Mouse (Mus musculus): Measurements from ENCODE around the gene Klk1b4. TPM values are rescaled to one million over a fixed set of nuclear protein-coding genes. Genes with fewer than 3 reads are reported as not detected.

Klk1b4 gene
- polyA plus RNA-seq, 1 experiment from 2014 or later, result 0.18 TPM

- ATAC-seq (replicated peaks; ENCODE audit: low FRiP score, low read depth) (no peak), DNase-seq (ENCODE audit: low spot score) (no peak)
- H3K27me3 ChIP-seq (ENCODE audit: insufficient read depth, low read length), result no peaks in the 10 kb centered on the region
- WGBS, result 41% methylated on average over 1 of the region's 1 CpGs
- H3K9ac ChIP-seq (ENCODE audit: low read depth, low read length), result no peak overlapping the region
- no peak for TF ChIP-seq CTCF (IDR thresholded peaks at IDR 0.05; ENCODE audit: low read depth)
- peaks cover 6% of the 10 kb centered on the region; the same call in 1 of the 2 replicates for H3K4me1 ChIP-seq (replicated peaks; ENCODE audit: insufficient read depth, low read length)
- H3K4me2 ChIP-seq (ENCODE audit: low read length), result no peak overlapping the region
- H3K36me3 ChIP-seq (ENCODE audit: insufficient read depth, low read length), result no peaks in the 10 kb centered on the region
- H3K27ac ChIP-seq, result no peak overlapping the region
- no peaks in the 10 kb centered on the region for H3K9me3 ChIP-seq (replicated peaks; ENCODE audit: low read length)
- H3K4me3 ChIP-seq (replicated peaks; ENCODE audit: low read depth, low read length), result no peak overlapping the region
Measured at GRCm38 (mm10) chr7:44240712-44241111, 33.5 kb downstream of the Klk1b4 start.

- Histone ChIP-seq H3K36me3 (ENCODE audit: insufficient read depth, low read length) (no peaks in the 10 kb centered on the region), H3K4me3 (replicated peaks; ENCODE audit: low read depth, low read length) (no peak overlapping the region), H3K9ac (ENCODE audit: low read depth, low read length) (no peak overlapping the region), H3K27ac (no peak overlapping the region), H3K27me3 (ENCODE audit: insufficient read depth, low read length) (no peaks in the 10 kb centered on the region), H3K4me2 (ENCODE audit: low read length) (no peak overlapping the region), H3K9me3 (replicated peaks; ENCODE audit: low read length) (no peaks in the 10 kb centered on the region), H3K4me1 (replicated peaks; ENCODE audit: insufficient read depth, low read length) (peaks cover 6% of the 10 kb centered on the region; the same call in 1 of the 2 replicates)
- TF ChIP-seq CTCF (IDR thresholded peaks at IDR 0.05; ENCODE audit: low read depth), result peak; percentile 36; the same call in 1 of the 2 replicates
- no peak for ATAC-seq (replicated peaks; ENCODE audit: low FRiP score, low read depth)
- DNase-seq (ENCODE audit: low spot score), result peak; percentile 16
- WGBS, result 56% methylated on average over 2 of the region's 2 CpGs
Measured at GRCm38 (mm10) chr7:44241163-44241562, 33.9 kb downstream of the Klk1b4 start.

GRCm38 (mm10) chr7:44244080-44244479 is 36.8 kb downstream of the Klk1b4 start:
- H3K27me3 ChIP-seq (ENCODE audit: insufficient read depth, low read length), result no peaks in the 10 kb centered on the region
- H3K4me1 ChIP-seq (replicated peaks; ENCODE audit: insufficient read depth, low read length), result peaks cover 12% of the 10 kb centered on the region
- no peak overlapping the region for H3K4me2 ChIP-seq (ENCODE audit: low read length)
- H3K36me3 ChIP-seq (ENCODE audit: insufficient read depth, low read length), result peaks cover 4% of the 10 kb centered on the region
- WGBS, result 45% methylated on average over 1 of the region's 1 CpGs
- no peak overlapping the region for H3K9ac ChIP-seq (ENCODE audit: low read depth, low read length)
- no peak overlapping the region for H3K4me3 ChIP-seq (replicated peaks; ENCODE audit: low read depth, low read length)
- DNase-seq (ENCODE audit: low spot score) (no peak), ATAC-seq (replicated peaks; ENCODE audit: low FRiP score, low read depth) (no peak)
- no peak for TF ChIP-seq CTCF (IDR thresholded peaks at IDR 0.05; ENCODE audit: low read depth)
- H3K27ac ChIP-seq, result no peak overlapping the region
- H3K9me3 ChIP-seq (replicated peaks; ENCODE audit: low read length), result no peaks in the 10 kb centered on the region

GRCm38 (mm10) chr7:44246055-44246983 is 39.1 kb downstream of the Klk1b4 start, which contains the start of the genes 1700028J19Rik and 2410002F23Rik:
1700028J19Rik (minus strand) TSS chr7:44246695.
2410002F23Rik (plus strand) TSS chr7:44246722.
- peak within 1 kb of the TSS; percentile 97 for H3K27ac ChIP-seq
- DNase-seq (ENCODE audit: low spot score) (peak; percentile 96), ATAC-seq (replicated peaks; ENCODE audit: low FRiP score, low read depth) (peak; percentile 88)
- 1% methylated on average over 62 of the region's 62 CpGs for WGBS
- H3K4me2 ChIP-seq (ENCODE audit: low read length), result peak within 1 kb of the TSS; percentile 56
- peaks cover 12% of the 10 kb centered on the region for H3K4me1 ChIP-seq (replicated peaks; ENCODE audit: insufficient read depth, low read length)
- TF ChIP-seq CTCF (IDR thresholded peaks at IDR 0.05; ENCODE audit: low read depth), result no peak
- H3K27me3 ChIP-seq (ENCODE audit: insufficient read depth, low read length), result no peaks in the 10 kb centered on the region
- H3K36me3 ChIP-seq (ENCODE audit: insufficient read depth, low read length), result peaks cover 17% of the 10 kb centered on the region
- peak within 1 kb of the TSS; percentile 90 for H3K4me3 ChIP-seq (replicated peaks; ENCODE audit: low read depth, low read length)
- no peaks in the 10 kb centered on the region for H3K9me3 ChIP-seq (replicated peaks; ENCODE audit: low read length)
- H3K9ac ChIP-seq (ENCODE audit: low read depth, low read length), result peak within 1 kb of the TSS; percentile 97

DNA sequence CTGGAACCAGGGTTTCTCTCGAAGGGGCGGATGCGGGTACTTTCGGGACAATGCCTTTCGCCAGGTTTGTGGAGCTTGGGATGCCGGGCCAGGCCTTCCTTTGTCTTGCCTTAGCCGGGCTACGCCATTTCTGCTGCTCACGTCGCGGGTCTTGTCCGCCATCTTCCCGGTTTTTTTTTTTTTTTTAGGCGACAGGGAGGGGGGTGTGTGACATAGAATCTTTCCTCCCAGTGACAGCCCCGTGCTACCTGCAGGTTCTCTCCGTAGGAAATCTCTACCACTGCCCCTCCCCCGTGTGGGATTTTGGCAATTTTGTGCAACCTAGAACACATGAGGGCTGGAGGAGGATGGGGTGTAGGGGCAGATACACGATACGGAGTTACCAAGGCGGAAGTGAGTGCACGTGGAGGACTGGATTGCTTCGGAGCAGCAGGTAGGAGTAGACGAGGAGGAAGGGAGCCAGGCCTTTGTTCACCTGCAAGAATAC is 39.8 kb downstream of the Klk1b4 start:
- Histone ChIP-seq H3K4me3 (replicated peaks; ENCODE audit: low read depth, low read length) (peak overlapping the region; percentile 90), H3K36me3 (ENCODE audit: insufficient read depth, low read length) (peaks cover 17% of the 10 kb centered on the region), H3K9me3 (replicated peaks; ENCODE audit: low read length) (no peaks in the 10 kb centered on the region), H3K4me1 (replicated peaks; ENCODE audit: insufficient read depth, low read length) (peaks cover 12% of the 10 kb centered on the region), H3K4me2 (ENCODE audit: low read length) (peak overlapping the region; percentile 56), H3K27ac (peak overlapping the region; percentile 97), H3K9ac (ENCODE audit: low read depth, low read length) (peak overlapping the region; percentile 97), H3K27me3 (ENCODE audit: insufficient read depth, low read length) (no peaks in the 10 kb centered on the region)
- peak; percentile 27; the same call in 1 of the 2 replicates for ATAC-seq (replicated peaks; ENCODE audit: low FRiP score, low read depth)
- WGBS, result 0% methylated on average over 23 of the region's 23 CpGs
- peak; percentile 69 for DNase-seq (ENCODE audit: low spot score)
- no peak for TF ChIP-seq CTCF (IDR thresholded peaks at IDR 0.05; ENCODE audit: low read depth)

DNA sequence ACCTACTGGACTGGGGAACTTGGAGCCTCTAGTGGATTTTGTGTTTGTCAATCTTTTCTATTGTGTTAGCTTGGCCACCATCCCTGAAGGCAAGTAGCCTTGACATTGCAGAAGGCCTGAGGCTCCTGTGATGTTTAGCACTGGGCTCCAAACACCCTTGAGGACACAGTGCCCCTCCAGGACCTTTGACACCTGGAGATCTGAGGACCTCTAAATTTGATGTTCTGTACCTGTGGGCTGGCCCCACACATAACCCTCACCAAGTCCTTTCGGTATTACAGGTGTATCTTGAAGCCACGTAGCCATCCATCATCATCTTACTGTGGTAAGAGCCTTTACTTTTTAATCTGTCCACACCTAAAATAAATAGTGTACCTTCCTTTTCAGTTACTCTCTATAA is 40.7 kb downstream of the Klk1b4 start:
- Histone ChIP-seq H3K4me3 (replicated peaks; ENCODE audit: low read depth, low read length) (peak overlapping the region; percentile 90), H3K27me3 (ENCODE audit: insufficient read depth, low read length) (no peaks in the 10 kb centered on the region), H3K9me3 (replicated peaks; ENCODE audit: low read length) (no peaks in the 10 kb centered on the region), H3K4me1 (replicated peaks; ENCODE audit: insufficient read depth, low read length) (peaks cover 12% of the 10 kb centered on the region), H3K36me3 (ENCODE audit: insufficient read depth, low read length) (peaks cover 26% of the 10 kb centered on the region), H3K9ac (ENCODE audit: low read depth, low read length) (peak overlapping the region; percentile 97; the same call in 1 of the 2 replicates), H3K27ac (no peak overlapping the region), H3K4me2 (ENCODE audit: low read length) (peak overlapping the region; percentile 56)
- ATAC-seq (replicated peaks; ENCODE audit: low FRiP score, low read depth) (no peak), DNase-seq (ENCODE audit: low spot score) (no peak)
- WGBS, result 87% methylated on average over 2 of the region's 2 CpGs
- no peak for TF ChIP-seq CTCF (IDR thresholded peaks at IDR 0.05; ENCODE audit: low read depth)
